In the genomic region with DNA sequence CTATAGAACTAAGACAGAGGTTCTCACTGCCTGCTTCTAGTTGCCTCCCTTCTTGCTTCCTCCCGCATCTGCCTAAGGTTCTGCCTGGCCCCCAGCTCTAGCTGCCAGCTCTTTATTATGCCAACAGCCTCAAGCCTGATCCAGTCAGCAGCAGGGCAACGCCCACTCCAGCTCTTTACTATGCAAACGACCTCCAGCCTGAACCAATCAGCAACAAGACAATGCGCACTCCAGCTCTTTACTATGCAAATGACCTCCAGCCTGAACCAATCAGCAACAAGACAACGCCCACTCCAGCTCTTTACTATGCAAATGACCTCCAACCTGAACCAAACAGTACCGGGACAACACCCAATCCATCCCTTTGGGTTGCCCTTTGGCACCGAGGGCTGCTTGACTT, we compare ENCODE assay signal across 12 mouse cellular contexts.
DNase-seq lines count a peak whose midpoint lies in the region; ATAC-seq and TF ChIP-seq lines count a peak whose summit lies in the region.
"Had no signal": no experiment of that assay in that cellular context is flagged by ENCODE, and none has a peak within 500 bp of the region (broad histone marks: within the 10 kb centered on the region; RNA-seq: fewer than 3 reads in every experiment).

No protein-coding gene starts in this region.

- no peaks in the 10 kb centered on the region for H3K36me3 ChIP-seq in midbrain, embryonic 12.5 days
- no peaks in the 10 kb centered on the region for H3K36me3 ChIP-seq in midbrain, embryonic 14.5 days (ENCODE audit: control insufficient read depth, insufficient read depth, low read length)
- H3K36me3 ChIP-seq in forebrain, embryonic 14.5 days (ENCODE audit: control insufficient read depth, insufficient read depth, low read length) = no peaks in the 10 kb centered on the region

- DNase-seq in midbrain, embryonic 14.5 days = no peak
- no peak for DNase-seq in Patski (ENCODE audit: low read depth, low spot score)
- DNase-seq in forebrain, embryonic 14.5 days (ENCODE audit: low spot score) = peak; percentile 35
- peak; percentile 16 for DNase-seq in mesoderm, embryonic 11.5 days (ENCODE audit: low read depth, low spot score)
- no peak for DNase-seq in adrenal gland, postnatal 10 days
- DNase-seq in left cerebral cortex, adult 8-10 months (ENCODE audit: low spot score in 2 of 2) = no peak
- DNase-seq: cerebellum, postnatal 36 days; gastrocnemius, postnatal 25 days; kidney, adult 9 months; thymus, adult 2 months had no signal

- H3K4me3 ChIP-seq in midbrain, embryonic 12.5 days = no peak overlapping the region
- no peak overlapping the region for H3K4me3 ChIP-seq in midbrain, embryonic 14.5 days (replicated peaks; ENCODE audit: low read depth, low read length)
- H3K4me3 ChIP-seq in forebrain, embryonic 14.5 days (ENCODE audit: low read depth, low read length) = no peak overlapping the region

- no peaks in the 10 kb centered on the region for H3K9me3 ChIP-seq in midbrain, embryonic 12.5 days
- H3K9me3 ChIP-seq in midbrain, embryonic 14.5 days (ENCODE audit: control insufficient read depth, low read length) = no peaks in the 10 kb centered on the region
- H3K9me3 ChIP-seq in forebrain, embryonic 14.5 days (replicated peaks; ENCODE audit: control insufficient read depth, low read length) = no peaks in the 10 kb centered on the region; the same call in 1 of the 2 replicates

- WGBS in midbrain, embryonic 12.5 days = 66% methylated on average over 7 of the region's 7 CpGs
- 78% methylated on average over 7 of the region's 7 CpGs for WGBS in midbrain, embryonic 14.5 days
- WGBS in forebrain, embryonic 14.5 days = 49% methylated on average over 7 of the region's 7 CpGs

- no peak for TF ChIP-seq CTCF in Patski (IDR thresholded peaks at IDR 0.05)

- H3K4me1 ChIP-seq in midbrain, embryonic 12.5 days = no peaks in the 10 kb centered on the region
- no peaks in the 10 kb centered on the region for H3K4me1 ChIP-seq in midbrain, embryonic 14.5 days (ENCODE audit: control insufficient read depth, insufficient read depth, low read length)
- no peaks in the 10 kb centered on the region for H3K4me1 ChIP-seq in forebrain, embryonic 14.5 days (ENCODE audit: control insufficient read depth, insufficient read depth, low read length)

- POLR2A ChIA-PET in Patski (lab: Charles Lee) = no interaction called here

- in situ Hi-C loops in Patski (cut with MboI; ENCODE audit: low pct_unique_long_range_greater_than_20kb) = no loop called here

- CTCF ChIA-PET in Patski (lab: Charles Lee) = no interaction called here

- no peak overlapping the region for H3K9ac ChIP-seq in midbrain, embryonic 12.5 days (replicated peaks)
- no peak overlapping the region for H3K9ac ChIP-seq in midbrain, embryonic 14.5 days (replicated peaks; ENCODE audit: low read length)
- no peak overlapping the region for H3K9ac ChIP-seq in forebrain, embryonic 14.5 days (ENCODE audit: low read length)

- H3K27ac ChIP-seq in midbrain, embryonic 12.5 days (replicated peaks) = no peak overlapping the region
- no peak overlapping the region for H3K27ac ChIP-seq in midbrain, embryonic 14.5 days (replicated peaks; ENCODE audit: low read depth, low read length)
- H3K27ac ChIP-seq in forebrain, embryonic 14.5 days (ENCODE audit: low read depth, low read length) = no peak overlapping the region

- no peak overlapping the region for H3K4me2 ChIP-seq in midbrain, embryonic 12.5 days (replicated peaks)
- H3K4me2 ChIP-seq in midbrain, embryonic 14.5 days (ENCODE audit: low read length) = no peak overlapping the region
- no peak overlapping the region for H3K4me2 ChIP-seq in forebrain, embryonic 14.5 days (ENCODE audit: low read length)

- no peaks in the 10 kb centered on the region for H3K27me3 ChIP-seq in midbrain, embryonic 12.5 days
- H3K27me3 ChIP-seq in midbrain, embryonic 14.5 days (ENCODE audit: control insufficient read depth, insufficient read depth, low read length) = no peaks in the 10 kb centered on the region
- peaks cover 16% of the 10 kb centered on the region for H3K27me3 ChIP-seq in Patski
- no peaks in the 10 kb centered on the region for H3K27me3 ChIP-seq in forebrain, embryonic 14.5 days (replicated peaks; ENCODE audit: control insufficient read depth, insufficient read depth, low read length)
- H3K27me3 ChIP-seq: CH12.LX had no signal

- ATAC-seq in midbrain, embryonic 12.5 days (ENCODE audit: low FRiP score, low read depth) = peak; percentile 73
- no peak; the same call in 1 of the 2 replicates for ATAC-seq in midbrain, embryonic 14.5 days (ENCODE audit: low FRiP score, low TSS enrichment)
- peak; percentile 56 for ATAC-seq in Patski
- peak; percentile 68 for ATAC-seq in forebrain, embryonic 14.5 days

Comparison
In these comparisons a context has a peak if more than half of its experiments do, and no peak if none do; other contexts are left out.
1. DNase-seq: peak in forebrain, embryonic 14.5 days (single experiment) and mesoderm, embryonic 11.5 days (single experiment); none in midbrain, embryonic 14.5 days (single experiment), Patski (single experiment), adrenal gland, postnatal 10 days (single experiment) and left cerebral cortex, adult 8-10 months (0 of 2).